Mouse (Mus musculus) heart, embryonic 12.5 days (tissue): ENCODE results near the gene Olfr69. TPM values are rescaled to one million over a fixed set of nuclear protein-coding genes. Genes with fewer than 3 reads are reported as not detected.
"Not testable (repeated sequence)": the region's sequence is repeated elsewhere in the genome, so short reads cannot be mapped to it uniquely, and the experiment has no call there.

Experiments used
- ATAC-seq: fragments of 200-750 bp; cut with Nextera tagmentation; 2 replicates; pipeline ENCODE4 v1.8.0; 2017; ENCODE audit warnings: moderate TSS enrichment, moderate library complexity; ENCODE audit not compliant: insufficient number of reproducible peaks, low FRiP score
- H3K27ac ChIP-seq: fragments of 300-500 bp; sonication (generic); 2 replicates; pipeline ENCODE4 v1.5.1; 2016; ENCODE audit warnings: mild to moderate bottlenecking, moderate library complexity; ENCODE audit not compliant: poor library complexity, severe bottlenecking
- H3K27me3 ChIP-seq: fragments of 300-500 bp; sonication (generic); replicated peaks from 2 replicates; pipeline ENCODE4 v1.6.1; 2016; ENCODE audit warnings: mild to moderate bottlenecking, moderate library complexity
- H3K36me3 ChIP-seq: fragments of 300-500 bp; sonication (generic); 2 replicates; pipeline ENCODE4 v1.6.1; 2016; ENCODE audit warnings: mild to moderate bottlenecking, moderate library complexity
- H3K4me1 ChIP-seq: fragments of 300-500 bp; sonication (generic); replicated peaks from 2 replicates; pipeline ENCODE4 v1.6.1; 2016; ENCODE audit warnings: mild to moderate bottlenecking
- H3K4me2 ChIP-seq: fragments of 300-500 bp; sonication (generic); 2 replicates; pipeline ENCODE4 v1.6.1; 2016; ENCODE audit warnings: mild to moderate bottlenecking, moderate library complexity
- H3K4me3 ChIP-seq: fragments of 300-500 bp; sonication (generic); 2 replicates; pipeline ENCODE4 v1.5.1; 2016; ENCODE audit warnings: mild to moderate bottlenecking
- H3K9ac ChIP-seq: fragments of 300-500 bp; sonication (generic); 2 replicates; pipeline ENCODE4 v1.6.1; 2016; ENCODE audit warnings: mild to moderate bottlenecking, moderate library complexity
- H3K9me3 ChIP-seq: fragments of 300-500 bp; sonication (generic); replicated peaks from 2 replicates; pipeline ENCODE4 v1.6.1; 2016; ENCODE audit warnings: mild to moderate bottlenecking, moderate library complexity
- WGBS: fragments of 180-500 bp; shearing (Covaris S2); methylation state at CpG from one replicate; pipeline ENCODE4 v1.1.7; 2016; 5-methylcytosine and 5-hydroxymethylcytosine counted together
- polyA plus RNA-seq: library from polyadenylated mRNA; unstranded; fragments of >200 nt; fragmentation: Nextera tagmentation; extraction: Ambion mirVana; gene quantifications from 2 replicates; pipeline ENCODE4 v1.2.1, GENCODE M21; 2016

Olfr69 gene
- polyA plus RNA-seq, result not detected in 2 replicates

- WGBS, result 74% methylated on average over 2 of the region's 2 CpGs
- Histone ChIP-seq H3K27me3 (no peaks in the 10 kb centered on the region), H3K9me3 (no peaks in the 10 kb centered on the region), H3K9ac (no peak within 1 kb of the TSS), H3K36me3 (no peaks in the 10 kb centered on the region), H3K4me3 (no peak within 1 kb of the TSS), H3K4me1 (no peaks in the 10 kb centered on the region), H3K4me2 (no peak within 1 kb of the TSS), H3K27ac (no peak within 1 kb of the TSS)
- no peak for ATAC-seq
These were observed at the start of gene Olfr69 for GRCm38 (mm10) chr7:103771494-103771893. Gene Olfr69, minus strand, starts transcription at chr7:103771594.

GRCm38 (mm10) chr7:103815085-103815484, 43.7 kb upstream of the Olfr69 start:
- WGBS, result 71% methylated on average over 1 of the region's 2 CpGs
- not testable (repeated sequence) for ATAC-seq, H3K9ac ChIP-seq, H3K4me3 ChIP-seq, H3K27me3 ChIP-seq, H3K4me2 ChIP-seq, H3K9me3 ChIP-seq, H3K4me1 ChIP-seq, H3K36me3 ChIP-seq, H3K27ac ChIP-seq

DNA sequence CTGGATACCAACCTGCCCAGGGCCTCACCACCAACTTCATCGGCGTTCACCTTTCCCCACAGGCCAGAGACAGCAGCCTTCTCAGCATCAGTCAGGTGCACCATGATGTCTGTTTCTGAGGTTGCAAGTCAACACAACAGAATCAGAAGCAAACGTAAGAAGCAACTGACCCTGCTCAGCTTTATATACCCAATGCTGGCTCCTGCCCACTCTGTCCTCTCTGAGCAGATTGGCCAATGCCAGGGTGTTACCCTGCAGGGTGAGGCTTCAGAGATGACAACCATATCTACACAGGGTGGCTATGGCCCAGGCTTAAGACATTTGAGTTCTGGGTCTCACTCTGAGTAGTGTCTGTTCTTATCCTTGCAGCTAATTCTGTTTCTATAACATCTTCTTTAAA, 42.4 kb upstream of the Olfr69 start, which contains the start of gene Hbb-bt:
TSS of gene Hbb-bt (minus strand) at position 231 of the 400 bp plus-strand sequence.
- H3K27ac ChIP-seq, result no peak within 1 kb of the TSS
- ATAC-seq, result peak; percentile 95
- no peaks in the 10 kb centered on the region for H3K9me3 ChIP-seq
- no peaks in the 10 kb centered on the region for H3K36me3 ChIP-seq
- no peaks in the 10 kb centered on the region; the same call in 1 of the 2 replicates for H3K4me1 ChIP-seq
- WGBS, result 82% methylated on average over 3 of the region's 3 CpGs
- H3K9ac ChIP-seq, result no peak within 1 kb of the TSS
- H3K4me3 ChIP-seq, result no peak within 1 kb of the TSS
- no peak within 1 kb of the TSS for H3K4me2 ChIP-seq
- no peaks in the 10 kb centered on the region for H3K27me3 ChIP-seq

GRCm38 (mm10) chr7:103813152-103813551, 41.8 kb upstream of the Olfr69 start:
- not testable (repeated sequence) for H3K27me3 ChIP-seq, H3K4me1 ChIP-seq, H3K9ac ChIP-seq, H3K4me3 ChIP-seq, H3K4me2 ChIP-seq, H3K36me3 ChIP-seq, H3K27ac ChIP-seq, H3K9me3 ChIP-seq
- no CpG with 5 or more reads among the region's 3 CpGs for WGBS
- ATAC-seq, result 0 out of 2 replicates have a peak, but pooled peaks have one; percentile 4

DNA sequence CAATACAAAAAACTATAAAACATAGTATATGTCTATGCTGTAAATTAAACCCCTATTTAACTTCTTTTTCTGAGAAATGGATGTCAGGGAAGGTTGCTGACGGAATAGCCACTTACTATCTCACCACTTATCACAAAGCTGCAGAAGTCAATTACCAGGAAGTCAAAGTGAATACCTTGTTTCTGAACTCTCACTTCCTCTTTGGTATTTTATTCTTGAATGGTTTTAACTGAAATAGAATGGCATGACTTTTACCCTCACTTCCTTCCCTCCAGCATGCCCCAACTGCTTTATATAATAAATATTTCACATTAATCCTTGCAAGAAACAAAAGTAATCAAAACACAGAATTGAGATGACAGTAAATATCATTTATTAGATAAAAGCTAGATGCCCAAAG, 40.8 kb upstream of the Olfr69 start:
- H3K27ac ChIP-seq, result no peak overlapping the region
- ATAC-seq, result no peak
- WGBS, result 40% methylated on average over 1 of the region's 1 CpGs
- no peak overlapping the region for H3K4me2 ChIP-seq
- H3K4me3 ChIP-seq, result no peak overlapping the region
- no peaks in the 10 kb centered on the region; the same call in 1 of the 2 replicates for H3K4me1 ChIP-seq
- H3K9me3 ChIP-seq, result no peaks in the 10 kb centered on the region
- H3K36me3 ChIP-seq, result no peaks in the 10 kb centered on the region
- H3K27me3 ChIP-seq, result no peaks in the 10 kb centered on the region
- H3K9ac ChIP-seq, result no peak overlapping the region

- WGBS, result 40% methylated on average over 1 of the region's 1 CpGs
- no peaks in the 10 kb centered on the region; the same call in 1 of the 2 replicates for H3K4me1 ChIP-seq
- no peak overlapping the region for H3K4me2 ChIP-seq
- no peak overlapping the region for H3K9ac ChIP-seq
- H3K27me3 ChIP-seq, result no peaks in the 10 kb centered on the region
- no peak overlapping the region; the same call in 1 of the 2 replicates for H3K27ac ChIP-seq
- 0 out of 2 replicates have a peak, but pooled peaks have one; percentile 34 for ATAC-seq
- H3K4me3 ChIP-seq, result no peak overlapping the region
- H3K36me3 ChIP-seq, result no peaks in the 10 kb centered on the region
- no peaks in the 10 kb centered on the region for H3K9me3 ChIP-seq
These were observed 39.9 kb upstream of the Olfr69 start for GRCm38 (mm10) chr7:103811223-103811845.

DNA sequence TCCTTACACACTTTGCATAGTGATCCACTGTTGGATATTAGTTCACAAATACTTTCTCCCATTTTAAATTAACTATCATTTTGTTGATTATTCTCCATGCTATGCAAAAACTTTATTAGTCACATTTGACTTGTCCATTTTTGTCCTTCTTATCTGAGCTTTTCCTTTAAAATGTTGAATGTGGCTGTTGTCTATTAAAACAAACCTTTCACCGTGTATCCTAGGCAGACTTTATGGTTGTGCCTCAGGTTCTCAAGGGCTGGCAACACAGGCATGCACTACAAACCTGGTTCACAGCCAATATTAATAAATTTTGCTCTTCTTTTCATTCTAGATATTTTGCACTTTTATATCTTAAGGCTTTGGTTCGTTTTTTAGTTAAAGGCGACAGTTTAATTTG, 39.4 kb upstream of the Olfr69 start:
- Histone ChIP-seq H3K27me3 (no peaks in the 10 kb centered on the region), H3K4me1 (no peaks in the 10 kb centered on the region; the same call in 1 of the 2 replicates), H3K9ac (no peak overlapping the region), H3K4me3 (no peak overlapping the region), H3K4me2 (no peak overlapping the region), H3K27ac (no peak overlapping the region), H3K9me3 (no peaks in the 10 kb centered on the region), H3K36me3 (no peaks in the 10 kb centered on the region)
- ATAC-seq, result no peak
- whole genome bisulfite sequencing, result 70% methylated on average over 3 of the region's 3 CpGs

GRCm38 (mm10) chr7:103810296-103810695, 38.9 kb upstream of the Olfr69 start:
- Histone ChIP-seq H3K36me3 (no peaks in the 10 kb centered on the region), H3K27me3 (no peaks in the 10 kb centered on the region), H3K4me2 (no peak overlapping the region), H3K27ac (no peak overlapping the region), H3K9me3 (no peaks in the 10 kb centered on the region), H3K4me3 (no peak overlapping the region), H3K9ac (no peak overlapping the region), H3K4me1 (no peaks in the 10 kb centered on the region; the same call in 1 of the 2 replicates)
- 84% methylated on average over 1 of the region's 1 CpGs for WGBS
- ATAC-seq, result no peak

DNA sequence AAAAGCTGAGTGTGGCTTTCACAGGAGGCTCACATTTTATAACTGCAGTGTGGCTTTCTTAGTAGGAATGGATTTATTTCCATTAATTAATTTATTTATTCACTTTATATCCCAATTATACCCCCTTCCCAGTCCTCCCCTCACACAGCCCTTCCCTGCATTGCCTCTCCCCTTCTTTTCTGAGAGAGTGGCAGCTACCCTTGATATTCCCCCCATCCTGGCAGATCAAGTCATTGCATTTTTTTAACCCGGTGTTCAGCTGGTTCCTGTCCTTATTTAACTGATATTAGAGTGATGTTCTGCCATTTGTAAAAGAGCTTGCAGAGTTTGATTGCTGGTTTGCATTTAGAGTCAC, 38.4 kb upstream of the Olfr69 start:
- Histone ChIP-seq H3K36me3 (no peaks in the 10 kb centered on the region), H3K9me3 (no peaks in the 10 kb centered on the region), H3K4me3 (no peak overlapping the region), H3K4me2 (peak overlapping the region; percentile 4; the same call in 1 of the 2 replicates), H3K27ac (no peak overlapping the region), H3K27me3 (no peaks in the 10 kb centered on the region), H3K9ac (no peak overlapping the region), H3K4me1 (no peaks in the 10 kb centered on the region; the same call in 1 of the 2 replicates)
- 45% methylated on average over 1 of the region's 1 CpGs for WGBS
- ATAC-seq, result no peak

GRCm38 (mm10) chr7:103808971-103809800, 37.8 kb upstream of the Olfr69 start:
- Histone ChIP-seq H3K36me3 (no peaks in the 10 kb centered on the region), H3K9ac (no peak overlapping the region), H3K27ac (no peak overlapping the region), H3K4me2 (peak overlapping the region; percentile 4; the same call in 1 of the 2 replicates), H3K9me3 (no peaks in the 10 kb centered on the region), H3K4me1 (no peaks in the 10 kb centered on the region; the same call in 1 of the 2 replicates), H3K27me3 (no peaks in the 10 kb centered on the region), H3K4me3 (no peak overlapping the region)
- ATAC-seq, result no peak
- WGBS, result 20% methylated on average over 5 of the region's 5 CpGs

DNA sequence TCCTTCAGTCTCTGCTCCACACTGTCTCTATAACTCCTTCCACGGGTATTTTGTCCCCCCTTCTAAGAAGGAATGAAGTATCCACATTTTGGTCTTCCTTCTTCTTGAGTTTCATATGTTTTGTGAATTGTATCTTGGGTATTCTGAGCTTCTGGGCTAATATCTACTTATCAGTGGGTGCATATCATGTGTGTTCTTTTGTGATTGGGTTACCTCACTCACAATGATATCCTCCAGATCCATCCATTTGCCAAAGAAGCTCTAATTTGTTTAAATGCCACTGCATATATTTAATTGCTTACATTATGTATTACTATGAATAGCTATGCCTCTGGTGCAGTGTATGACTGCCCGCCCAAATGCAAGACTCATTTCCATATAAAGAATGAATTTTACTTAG, 36.7 kb upstream of the Olfr69 start:
- not testable (repeated sequence) for H3K27me3 ChIP-seq, H3K4me1 ChIP-seq, H3K36me3 ChIP-seq, ATAC-seq, H3K4me2 ChIP-seq, H3K9me3 ChIP-seq, H3K9ac ChIP-seq, H3K4me3 ChIP-seq, H3K27ac ChIP-seq
- WGBS, result 67% methylated on average over 2 of the region's 2 CpGs
